Mouse (Mus musculus): ENCODE measurements around the gene Mrvi1.

DNA sequence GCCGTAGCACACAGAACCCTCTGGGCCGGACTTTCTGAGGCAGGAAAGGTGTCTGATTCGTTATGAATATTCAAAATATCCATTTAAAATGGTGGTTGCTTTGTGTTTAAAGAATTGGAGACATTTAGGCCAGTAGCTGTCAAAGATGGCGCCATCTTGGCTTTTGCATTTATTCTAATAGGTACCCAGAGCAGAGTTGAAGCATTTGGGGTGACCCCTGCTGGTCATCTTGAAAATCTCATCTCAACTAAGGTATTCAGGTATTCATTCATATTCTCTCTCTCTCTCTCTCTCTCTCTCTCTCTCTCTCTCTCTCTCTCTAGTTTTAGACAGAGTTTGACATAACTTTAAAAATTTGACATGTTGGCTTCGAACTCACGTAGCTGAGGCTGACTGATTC lies 35.5 kb downstream of the Mrvi1 start:
- no peak for TF ChIP-seq CTCF (IDR thresholded peaks at IDR 0.05; ENCODE audit: borderline replicate concordance, insufficient read depth, low read length)
- TF ChIP-seq POLR2A (IDR thresholded peaks at IDR 0.05; ENCODE audit: low read depth, low read length): no peak

Data from embryonic fibroblast, embryonic 13.5 days (primary cell).